Mouse (Mus musculus) megakaryocyte, adult 5-6 weeks (primary cell): ENCODE results near the gene Dnaic1. TPM values are rescaled to one million over a fixed set of nuclear protein-coding genes. Genes with fewer than 3 reads are reported as not detected.
"Not testable (repeated sequence)": the region's sequence is repeated elsewhere in the genome, so short reads cannot be mapped to it uniquely, and the experiment has no call there.

Experiments
- ATAC-seq: 2 replicates; pipeline ENCODE4 v1.8.0; 2016; ENCODE audit warnings: mild to moderate bottlenecking, inconsistent platforms; ENCODE audit not compliant: poor library complexity, severe bottlenecking
- total RNA-seq, 2 experiments: library from RNA; stranded (forward) in 1 of 2; stranded (reverse) in 1 of 2; fragments of 153-499, 151-499 nt in 1 of 2; fragments of 221-1000, 200-1000 nt in 1 of 2; gene quantifications; 2 replicates each; pipeline versions ENCODE4 v1.2.3 to v1.2.4; 2015 to 2017

Gene Dnaic1
- total RNA-seq, 2 experiments from 2014 or later = not detected

- ATAC-seq = no peak
Measured at GRCm38 (mm10) chr4:41662723-41663122, 93.1 kb downstream of the Dnaic1 start.

GRCm38 (mm10) chr4:41663614-41664013, 94.0 kb downstream of the Dnaic1 start:
- no peak for ATAC-seq

- no peak for ATAC-seq
Measured at GRCm38 (mm10) chr4:41664533-41664932, 95.0 kb downstream of the Dnaic1 start.

GRCm38 (mm10) chr4:41665009-41665675, 95.6 kb downstream of the Dnaic1 start:
- ATAC-seq = no peak

- no peak for ATAC-seq
Measured at GRCm38 (mm10) chr4:41666646-41667045, 97.1 kb downstream of the Dnaic1 start.

- no peak for ATAC-seq
Measured at GRCm38 (mm10) chr4:41670836-41671235, 101.3 kb downstream of the Dnaic1 start.

GRCm38 (mm10) chr4:41671500-41671899, 101.9 kb downstream of the Dnaic1 start:
- ATAC-seq = no peak

GRCm38 (mm10) chr4:41671963-41672480, 102.4 kb downstream of the Dnaic1 start:
- no peak for ATAC-seq

- no peak for ATAC-seq
Measured at GRCm38 (mm10) chr4:41672522-41672963, 103.0 kb downstream of the Dnaic1 start.

- ATAC-seq = no peak
Measured at GRCm38 (mm10) chr4:41673186-41673585, 103.6 kb downstream of the Dnaic1 start.

- ATAC-seq = no peak
Measured at GRCm38 (mm10) chr4:41676248-41677005, 106.9 kb downstream of the Dnaic1 start.

GRCm38 (mm10) chr4:41677006-41677629, 107.5 kb downstream of the Dnaic1 start:
- ATAC-seq = no peak

- ATAC-seq = no peak
Measured at GRCm38 (mm10) chr4:41678863-41679262, 109.3 kb downstream of the Dnaic1 start.

GRCm38 (mm10) chr4:41679291-41679690, 109.7 kb downstream of the Dnaic1 start:
- no peak for ATAC-seq

- ATAC-seq = no peak
Measured at GRCm38 (mm10) chr4:41681176-41681575, 111.6 kb downstream of the Dnaic1 start.

GRCm38 (mm10) chr4:41681947-41682346, 112.4 kb downstream of the Dnaic1 start:
- ATAC-seq = no peak

- no peak for ATAC-seq
Measured at GRCm38 (mm10) chr4:41682789-41683188, 113.2 kb downstream of the Dnaic1 start.

- not testable (repeated sequence) for ATAC-seq
Measured at GRCm38 (mm10) chr4:41683303-41683702, 113.7 kb downstream of the Dnaic1 start.

- ATAC-seq = not testable (repeated sequence)
Measured at GRCm38 (mm10) chr4:41684131-41684930, 114.8 kb downstream of the Dnaic1 start.

- not testable (repeated sequence) for ATAC-seq
Measured at GRCm38 (mm10) chr4:41684931-41685453, 115.4 kb downstream of the Dnaic1 start.
